Mouse (Mus musculus): ENCODE measurements around the gene Defb20. TPM values are rescaled to one million over a fixed set of nuclear protein-coding genes. Genes with fewer than 3 reads are reported as not detected.
"Not testable (repeated sequence)": the region's sequence is repeated elsewhere in the genome, so short reads cannot be mapped to it uniquely, and the experiment has no call there.

The Defb20 gene
- not detected in 2 replicates for polyA plus RNA-seq (2015; fragmentation: Nextera tagmentation; extraction: Ambion mirVana)

DNA sequence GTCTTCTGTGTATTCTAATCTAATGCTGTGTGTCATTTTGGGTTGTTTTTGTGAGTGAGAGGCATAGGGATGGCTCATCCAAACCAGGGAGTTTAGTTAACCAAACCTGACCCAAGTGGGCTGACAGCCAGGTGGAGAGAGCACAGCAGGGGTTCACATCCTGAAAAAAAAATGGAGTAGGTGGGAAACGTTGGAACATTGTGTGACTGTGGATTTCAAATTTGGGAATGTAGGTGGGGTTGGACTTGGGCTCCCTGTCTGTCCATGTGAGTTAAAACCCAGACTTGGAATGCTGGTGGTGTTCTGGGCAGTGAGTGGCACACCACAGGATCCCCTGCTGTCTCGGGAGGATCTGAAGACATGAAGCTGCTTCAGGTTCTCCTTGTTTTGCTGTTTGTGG lies at the start of gene Defb20:
Gene Defb20, plus strand, starts transcription at position 301 of the 400 bp plus-strand sequence.
- no peak within 1 kb of the TSS for H3K27ac ChIP-seq (ENCODE audit: low read length)
- 65% methylated on average over 2 of the region's 2 CpGs for WGBS
- no peak within 1 kb of the TSS for H3K4me2 ChIP-seq (replicated peaks; ENCODE audit: low read depth, low read length)
- no peaks in the 10 kb centered on the region for H3K9me3 ChIP-seq (ENCODE audit: low read length)
- H3K9ac ChIP-seq (replicated peaks; ENCODE audit: low read length) = no peak within 1 kb of the TSS
- H3K4me1 ChIP-seq (ENCODE audit: insufficient read depth, low read length) = no peaks in the 10 kb centered on the region
- ATAC-seq (ENCODE audit: low FRiP score, low TSS enrichment) = no peak
- H3K36me3 ChIP-seq (ENCODE audit: insufficient read depth, low read length) = no peaks in the 10 kb centered on the region
- H3K4me3 ChIP-seq (ENCODE audit: low read length) = no peak within 1 kb of the TSS
- no peaks in the 10 kb centered on the region for H3K27me3 ChIP-seq (ENCODE audit: insufficient read depth, low read length)

DNA sequence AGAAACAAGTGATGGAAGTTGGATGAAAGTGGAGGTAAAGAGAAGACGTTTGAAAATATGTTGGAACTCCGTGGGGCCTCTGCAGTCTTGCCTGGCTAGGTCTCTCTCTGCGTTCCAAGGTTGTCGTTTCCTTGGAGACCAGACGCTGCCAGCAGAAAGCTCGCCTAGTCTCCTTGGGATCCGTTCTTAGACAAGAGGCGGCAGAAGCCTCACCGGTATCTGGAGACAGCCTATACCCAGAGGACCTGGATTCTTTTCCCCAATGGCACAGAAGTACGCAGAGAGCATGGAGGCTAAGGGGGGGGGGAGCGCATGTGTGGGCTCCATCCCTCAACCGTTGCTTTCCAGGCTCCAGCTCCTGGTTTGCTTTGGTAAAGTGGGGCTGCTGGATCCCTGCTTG lies 49.4 kb upstream of the Defb20 start:
- ATAC-seq (ENCODE audit: low FRiP score, low TSS enrichment) = 0 out of 2 replicates have a peak, but pooled peaks have one; percentile 23
- H3K9ac ChIP-seq (replicated peaks; ENCODE audit: low read length) = no peak overlapping the region

DNA sequence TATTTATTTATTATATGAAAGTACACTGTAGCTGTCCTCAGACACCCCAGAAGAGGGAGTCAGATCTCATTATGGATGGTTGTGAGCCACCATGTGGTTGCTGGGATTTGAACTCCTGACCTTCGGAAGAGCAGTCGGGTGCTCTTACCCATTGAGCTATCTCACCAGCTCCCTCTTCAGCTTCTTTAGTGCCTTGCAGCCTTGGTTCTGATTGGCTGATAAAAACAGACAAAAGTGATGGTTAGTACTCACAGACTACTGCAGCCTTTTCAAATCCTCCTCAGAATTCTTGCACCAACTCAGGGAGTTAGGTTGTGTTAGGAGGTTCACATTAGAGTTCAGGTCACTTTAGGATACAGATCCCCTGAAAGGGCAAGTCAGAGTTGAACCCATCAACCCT lies 48.4 kb upstream of the Defb20 start:
- not testable (repeated sequence) for H3K27ac ChIP-seq (ENCODE audit: low read length); H3K9ac ChIP-seq (replicated peaks; ENCODE audit: low read length); H3K36me3 ChIP-seq (ENCODE audit: insufficient read depth, low read length); H3K4me3 ChIP-seq (ENCODE audit: low read length); H3K4me2 ChIP-seq (replicated peaks; ENCODE audit: low read depth, low read length); H3K27me3 ChIP-seq (ENCODE audit: insufficient read depth, low read length); ATAC-seq (ENCODE audit: low FRiP score, low TSS enrichment); H3K9me3 ChIP-seq (ENCODE audit: low read length)
- 93% methylated on average over 2 of the region's 2 CpGs for WGBS
- H3K4me1 ChIP-seq (ENCODE audit: insufficient read depth, low read length) = peaks cover 11% of the 10 kb centered on the region

More for the DNA sequence above, 49.4 kb upstream of the Defb20 start:
- Histone ChIP-seq H3K9me3 (ENCODE audit: low read length) (no peaks in the 10 kb centered on the region), H3K4me3 (ENCODE audit: low read length) (peak overlapping the region; percentile 20; the same call in 1 of the 2 replicates), H3K4me1 (ENCODE audit: insufficient read depth, low read length) (peaks cover 11% of the 10 kb centered on the region), H3K36me3 (ENCODE audit: insufficient read depth, low read length) (no peaks in the 10 kb centered on the region), H3K27ac (ENCODE audit: low read length) (no peak overlapping the region), H3K27me3 (ENCODE audit: insufficient read depth, low read length) (no peaks in the 10 kb centered on the region; the same call in 1 of the 2 replicates), H3K4me2 (replicated peaks; ENCODE audit: low read depth, low read length) (peak overlapping the region; percentile 32)
- 10% methylated on average over 12 of the region's 12 CpGs for whole genome bisulfite sequencing

- WGBS = 61% methylated on average over 7 of the region's 7 CpGs
- H3K36me3 ChIP-seq (ENCODE audit: insufficient read depth, low read length) = no peaks in the 10 kb centered on the region
- no peak overlapping the region for H3K4me2 ChIP-seq (replicated peaks; ENCODE audit: low read depth, low read length)
- no peak overlapping the region for H3K9ac ChIP-seq (replicated peaks; ENCODE audit: low read length)
- 0 out of 2 replicates have a peak overlapping the region, but pooled peaks have one; percentile 13 for H3K27ac ChIP-seq (ENCODE audit: low read length)
- peaks cover 17% of the 10 kb centered on the region for H3K4me1 ChIP-seq (ENCODE audit: insufficient read depth, low read length)
- peak; percentile 55 for ATAC-seq (ENCODE audit: low FRiP score, low TSS enrichment)
- H3K9me3 ChIP-seq (ENCODE audit: low read length) = no peaks in the 10 kb centered on the region
- no peak overlapping the region for H3K4me3 ChIP-seq (ENCODE audit: low read length)
- 0 out of 2 replicates have a peak, but pooled peaks cover 4% of the 10 kb centered on the region for H3K27me3 ChIP-seq (ENCODE audit: insufficient read depth, low read length)
Measured at GRCm38 (mm10) chr2:152436405-152436901, 40.4 kb upstream of the Defb20 start.

DNA sequence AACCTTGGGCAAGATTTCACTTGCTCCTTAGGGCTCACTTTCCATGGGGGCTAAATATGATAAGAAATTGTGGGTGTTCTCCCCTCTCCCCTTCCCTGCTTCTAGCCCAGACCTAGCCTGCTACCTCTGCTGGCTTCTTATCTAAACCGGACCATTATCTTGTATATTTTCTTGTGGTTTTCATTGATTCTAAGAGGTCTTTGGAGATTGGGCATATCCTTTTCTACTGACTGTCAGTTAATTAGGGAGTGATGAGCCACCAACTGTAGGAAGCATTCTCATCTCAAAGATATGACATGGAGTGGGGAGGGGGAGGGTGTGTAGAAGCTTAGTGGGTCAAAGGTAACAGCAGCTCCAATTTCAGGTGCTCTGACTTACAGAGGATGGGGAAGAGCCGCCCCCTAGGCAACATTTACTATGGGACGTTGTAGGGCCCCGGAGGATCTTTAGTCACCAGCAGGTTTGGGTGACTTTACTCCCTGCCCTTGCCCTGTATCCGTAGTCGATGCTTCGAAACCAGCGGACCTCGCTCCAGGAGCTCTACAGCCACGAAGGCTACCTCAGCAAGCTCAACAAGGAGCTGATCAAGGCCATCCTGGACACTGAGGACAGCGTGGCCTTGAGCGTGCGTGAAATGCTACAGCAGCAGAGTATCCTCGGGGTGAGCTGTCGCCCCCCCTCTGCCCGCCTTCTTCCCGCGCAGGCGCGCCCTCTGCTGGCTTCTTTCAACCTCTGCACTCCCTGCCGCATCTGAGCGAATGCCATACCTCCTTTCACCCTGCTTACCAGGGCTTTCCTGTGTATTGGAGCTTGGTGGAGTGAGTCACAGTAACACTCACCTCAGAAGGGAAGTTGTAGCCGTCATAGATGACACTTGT lies 39.6 kb upstream of the Defb20 start:
- Histone ChIP-seq H3K36me3 (ENCODE audit: insufficient read depth, low read length) (no peaks in the 10 kb centered on the region), H3K9ac (replicated peaks; ENCODE audit: low read length) (peak overlapping the region; percentile 60), H3K4me1 (ENCODE audit: insufficient read depth, low read length) (peaks cover 19% of the 10 kb centered on the region), H3K4me3 (ENCODE audit: low read length) (peak overlapping the region; percentile 31), H3K27me3 (ENCODE audit: insufficient read depth, low read length) (0 out of 2 replicates have a peak, but pooled peaks cover 4% of the 10 kb centered on the region), H3K27ac (ENCODE audit: low read length) (no peak overlapping the region), H3K9me3 (ENCODE audit: low read length) (no peaks in the 10 kb centered on the region), H3K4me2 (replicated peaks; ENCODE audit: low read depth, low read length) (peak overlapping the region; percentile 60)
- 2% methylated on average over 23 of the region's 23 CpGs for WGBS
- ATAC-seq (ENCODE audit: low FRiP score, low TSS enrichment) = peak; percentile 71

DNA sequence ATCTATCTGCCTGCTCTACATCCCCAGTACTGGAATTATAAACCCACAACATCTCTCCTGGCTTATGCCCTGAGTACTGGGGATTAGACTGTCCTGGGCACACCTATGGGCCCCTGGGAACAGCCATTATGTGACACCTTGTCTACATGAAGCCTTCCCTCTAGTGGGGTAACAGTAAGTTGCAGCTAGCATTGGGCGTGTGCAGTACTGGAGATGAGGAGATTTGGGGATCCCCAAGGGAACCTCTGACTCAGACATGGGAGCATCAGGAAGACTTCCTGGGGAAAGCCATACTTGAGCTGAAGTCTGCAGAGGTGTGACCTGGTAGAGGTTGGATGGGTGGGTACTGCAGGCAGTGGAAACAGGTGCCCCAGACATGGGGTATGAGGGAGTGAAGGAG lies 37.9 kb upstream of the Defb20 start:
- Histone ChIP-seq H3K9ac (replicated peaks; ENCODE audit: low read length) (no peak overlapping the region), H3K36me3 (ENCODE audit: insufficient read depth, low read length) (no peaks in the 10 kb centered on the region), H3K27me3 (ENCODE audit: insufficient read depth, low read length) (0 out of 2 replicates have a peak, but pooled peaks cover 4% of the 10 kb centered on the region), H3K9me3 (ENCODE audit: low read length) (no peaks in the 10 kb centered on the region), H3K4me2 (replicated peaks; ENCODE audit: low read depth, low read length) (no peak overlapping the region), H3K4me1 (ENCODE audit: insufficient read depth, low read length) (peaks cover 29% of the 10 kb centered on the region), H3K4me3 (ENCODE audit: low read length) (no peak overlapping the region), H3K27ac (ENCODE audit: low read length) (no peak overlapping the region)
- no peak for ATAC-seq (ENCODE audit: low FRiP score, low TSS enrichment)
- WGBS = 82% methylated on average over 1 of the region's 1 CpGs

DNA sequence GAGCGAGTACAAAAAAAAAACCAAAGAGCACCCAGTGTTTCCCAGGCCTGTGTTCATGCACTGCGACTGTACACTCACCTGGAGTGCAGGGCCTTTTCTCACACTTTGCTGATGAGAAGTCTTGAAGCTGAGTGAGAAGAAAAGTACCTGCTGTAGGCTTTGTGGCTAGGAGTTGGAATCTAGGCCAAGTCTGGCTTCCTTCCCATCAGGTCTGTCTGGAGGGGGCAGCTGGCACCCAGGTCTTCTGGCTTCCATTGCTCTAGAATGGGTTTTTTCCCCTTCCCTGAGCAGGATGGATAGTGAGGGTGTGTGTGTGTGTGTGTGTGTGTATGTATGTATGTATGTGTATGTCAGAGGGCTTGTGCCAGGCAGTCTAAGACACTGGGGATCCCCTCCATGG lies 37.0 kb upstream of the Defb20 start:
- Histone ChIP-seq H3K4me3 (ENCODE audit: low read length) (no peak overlapping the region), H3K4me2 (replicated peaks; ENCODE audit: low read depth, low read length) (no peak overlapping the region), H3K4me1 (ENCODE audit: insufficient read depth, low read length) (peaks cover 29% of the 10 kb centered on the region), H3K9ac (replicated peaks; ENCODE audit: low read length) (no peak overlapping the region), H3K27ac (ENCODE audit: low read length) (no peak overlapping the region), H3K9me3 (ENCODE audit: low read length) (no peaks in the 10 kb centered on the region), H3K36me3 (ENCODE audit: insufficient read depth, low read length) (no peaks in the 10 kb centered on the region), H3K27me3 (ENCODE audit: insufficient read depth, low read length) (0 out of 2 replicates have a peak, but pooled peaks cover 4% of the 10 kb centered on the region)
- ATAC-seq (ENCODE audit: low FRiP score, low TSS enrichment) = no peak
- WGBS = 73% methylated on average over 2 of the region's 2 CpGs

- Histone ChIP-seq H3K9ac (replicated peaks; ENCODE audit: low read length) (no peak overlapping the region), H3K9me3 (ENCODE audit: low read length) (no peaks in the 10 kb centered on the region), H3K27ac (ENCODE audit: low read length) (peak overlapping the region; percentile 54), H3K4me2 (replicated peaks; ENCODE audit: low read depth, low read length) (no peak overlapping the region), H3K36me3 (ENCODE audit: insufficient read depth, low read length) (no peaks in the 10 kb centered on the region), H3K4me1 (ENCODE audit: insufficient read depth, low read length) (peaks cover 16% of the 10 kb centered on the region), H3K4me3 (ENCODE audit: low read length) (no peak overlapping the region), H3K27me3 (ENCODE audit: insufficient read depth, low read length) (no peaks in the 10 kb centered on the region)
- 40% methylated on average over 4 of the region's 4 CpGs for WGBS
- ATAC-seq (ENCODE audit: low FRiP score, low TSS enrichment) = peak; percentile 57; the same call in 1 of the 2 replicates
Measured at GRCm38 (mm10) chr2:152442322-152442721, 34.5 kb upstream of the Defb20 start.

DNA sequence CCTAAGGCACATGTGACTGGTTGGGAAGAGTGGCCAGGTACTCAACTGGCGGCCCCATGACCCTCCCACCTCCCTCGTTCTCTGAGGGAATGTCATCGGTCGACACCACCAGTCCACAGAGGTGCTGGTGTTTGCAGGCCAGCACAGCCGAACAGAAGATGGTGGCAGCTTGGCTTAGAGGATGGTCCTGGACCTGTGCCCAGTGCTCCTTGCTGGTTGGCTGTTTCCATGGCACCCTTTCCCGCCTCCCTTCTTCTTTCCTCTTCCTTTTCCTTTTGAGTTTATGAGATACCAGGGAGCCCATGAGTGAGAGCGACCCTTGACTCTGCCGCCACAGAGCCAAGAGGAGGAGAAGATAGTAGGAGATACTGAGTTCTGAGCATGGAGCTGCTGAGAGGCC lies 33.6 kb upstream of the Defb20 start:
- Histone ChIP-seq H3K4me2 (replicated peaks; ENCODE audit: low read depth, low read length) (no peak overlapping the region), H3K4me1 (ENCODE audit: insufficient read depth, low read length) (peaks cover 12% of the 10 kb centered on the region), H3K9me3 (ENCODE audit: low read length) (no peaks in the 10 kb centered on the region), H3K36me3 (ENCODE audit: insufficient read depth, low read length) (no peaks in the 10 kb centered on the region), H3K27ac (ENCODE audit: low read length) (no peak overlapping the region), H3K4me3 (ENCODE audit: low read length) (no peak overlapping the region), H3K9ac (replicated peaks; ENCODE audit: low read length) (no peak overlapping the region), H3K27me3 (ENCODE audit: insufficient read depth, low read length) (no peaks in the 10 kb centered on the region)
- no peak for ATAC-seq (ENCODE audit: low FRiP score, low TSS enrichment)
- WGBS = 88% methylated on average over 8 of the region's 8 CpGs

GRCm38 (mm10) chr2:152446642-152447041 lies 30.2 kb upstream of the Defb20 start:
- no peaks in the 10 kb centered on the region for H3K27me3 ChIP-seq (ENCODE audit: insufficient read depth, low read length)

More at GRCm38 (mm10) chr2:152446642-152447041, 30.2 kb upstream of the Defb20 start:
- H3K9me3 ChIP-seq (ENCODE audit: low read length) = no peaks in the 10 kb centered on the region
- peaks cover 15% of the 10 kb centered on the region for H3K4me1 ChIP-seq (ENCODE audit: insufficient read depth, low read length)
- 77% methylated on average over 2 of the region's 2 CpGs for WGBS
- ATAC-seq (ENCODE audit: low FRiP score, low TSS enrichment) = no peak
- H3K27ac ChIP-seq (ENCODE audit: low read length) = no peak overlapping the region
- no peak overlapping the region for H3K9ac ChIP-seq (replicated peaks; ENCODE audit: low read length)
- no peaks in the 10 kb centered on the region for H3K36me3 ChIP-seq (ENCODE audit: insufficient read depth, low read length)
- H3K4me2 ChIP-seq (replicated peaks; ENCODE audit: low read depth, low read length) = no peak overlapping the region
- no peak overlapping the region for H3K4me3 ChIP-seq (ENCODE audit: low read length)

Data from kidney, embryonic 16.5 days (tissue).